Mouse (Mus musculus) ES-Bruce4 (cell line): ENCODE measurements around the gene Il17d.

Source experiments
- CTCF ChIP-seq: IDR thresholded peaks from one replicate; pipeline ENCODE4 v1.8.1; 2011; ENCODE audit warnings: low read depth, low read length
- POLR2A ChIP-seq: IDR thresholded peaks from one replicate; pipeline ENCODE4 v1.8.1; 2011; ENCODE audit warnings: low read length; ENCODE audit not compliant: insufficient read depth

DNA sequence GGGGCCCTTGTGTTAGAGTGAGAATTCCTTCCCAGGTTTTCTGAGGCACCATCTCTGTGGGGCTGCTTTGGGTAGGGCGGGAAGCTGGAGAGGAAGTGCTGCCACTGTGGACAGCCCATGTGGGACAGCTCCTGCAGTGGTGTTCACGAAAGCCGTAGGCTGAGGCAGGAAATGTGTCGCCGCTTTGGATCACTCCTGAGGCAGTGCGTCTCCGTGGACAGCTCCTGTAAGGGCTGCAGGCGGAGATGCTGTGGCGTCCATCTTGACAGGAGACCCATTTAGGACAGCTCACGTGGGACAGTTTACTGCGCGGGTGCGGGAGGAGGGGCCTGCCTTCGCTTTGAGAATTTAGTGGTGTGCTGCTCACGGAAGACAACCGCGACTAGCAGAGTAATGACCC lies 20.9 kb downstream of the Il17d start:
- TF ChIP-seq POLR2A (no peak), CTCF (no peak)
